Mouse (Mus musculus): Measurements from ENCODE around the gene Tmem131. TPM values are rescaled to one million over a fixed set of nuclear protein-coding genes. Genes with fewer than 3 reads are reported as not detected.

Tmem131 gene
- total and polyA plus RNA-seq, 3 experiments = 13.0 to 30.0 (median 28.1) TPM

- Histone ChIP-seq H3K4me1 (ENCODE audit: control insufficient read depth, insufficient read depth, low read length) (no peaks in the 10 kb centered on the region), H3K36me3 (ENCODE audit: control insufficient read depth, insufficient read depth, low read length) (no peaks in the 10 kb centered on the region), H3K27ac (no peak overlapping the region), H3K79me2 (replicated peaks; ENCODE audit: control insufficient read depth, insufficient read depth, low read length) (no peaks in the 10 kb centered on the region), H3K4me3 (no peak overlapping the region), H3K9ac (ENCODE audit: low read depth, low read length) (no peak overlapping the region), H3K27me3 (ENCODE audit: control insufficient read depth, insufficient read depth, low read length) (no peaks in the 10 kb centered on the region)
- TF ChIP-seq CTCF (IDR thresholded peaks at IDR 0.05) = no peak
- TF ChIP-seq POLR2A (IDR thresholded peaks at IDR 0.05; ENCODE audit: insufficient read depth, low read depth, low read length) = no peak
- no peak for TF ChIP-seq EP300 (IDR thresholded peaks at IDR 0.05; ENCODE audit: insufficient read depth, low read depth, low read length)
- no peak for DNase-seq
- intact Hi-C loops (cut with DNase I) = no loop called here
- WGBS = 42% methylated on average over 6 of the region's 6 CpGs
These were observed 189.4 kb downstream of the Tmem131 start for GRCm38 (mm10) chr1:36753932-36754675.

GRCm38 (mm10) chr1:36746452-36746851 is 197.0 kb downstream of the Tmem131 start:
- intact Hi-C loops (cut with DNase I) = no loop called here
- no peak for TF ChIP-seq EP300 (IDR thresholded peaks at IDR 0.05; ENCODE audit: insufficient read depth, low read depth, low read length)
- TF ChIP-seq CTCF (IDR thresholded peaks at IDR 0.05) = peak; percentile 59
- no peak for TF ChIP-seq POLR2A (IDR thresholded peaks at IDR 0.05; ENCODE audit: insufficient read depth, low read depth, low read length)
- Histone ChIP-seq H3K36me3 (ENCODE audit: control insufficient read depth, insufficient read depth, low read length) (no peaks in the 10 kb centered on the region), H3K79me2 (replicated peaks; ENCODE audit: control insufficient read depth, insufficient read depth, low read length) (no peaks in the 10 kb centered on the region), H3K27me3 (ENCODE audit: control insufficient read depth, insufficient read depth, low read length) (no peaks in the 10 kb centered on the region), H3K4me1 (ENCODE audit: control insufficient read depth, insufficient read depth, low read length) (no peaks in the 10 kb centered on the region; the same call in 1 of the 2 replicates), H3K4me3 (no peak overlapping the region), H3K27ac (no peak overlapping the region), H3K9ac (ENCODE audit: low read depth, low read length) (no peak overlapping the region)
- 45% methylated on average over 15 of the region's 15 CpGs for WGBS
- no peak for DNase-seq

GRCm38 (mm10) chr1:36745661-36746060 is 197.8 kb downstream of the Tmem131 start:
- intact Hi-C loops (cut with DNase I) = no loop called here
- 55% methylated on average over 4 of the region's 4 CpGs for WGBS
- no peaks in the 10 kb centered on the region for H3K27me3 ChIP-seq (ENCODE audit: control insufficient read depth, insufficient read depth, low read length)
- no peaks in the 10 kb centered on the region; the same call in 1 of the 2 replicates for H3K4me1 ChIP-seq (ENCODE audit: control insufficient read depth, insufficient read depth, low read length)
- H3K36me3 ChIP-seq (ENCODE audit: control insufficient read depth, insufficient read depth, low read length) = no peaks in the 10 kb centered on the region
- no peak for DNase-seq
- no peak for TF ChIP-seq CTCF (IDR thresholded peaks at IDR 0.05)
- no peak for TF ChIP-seq EP300 (IDR thresholded peaks at IDR 0.05; ENCODE audit: insufficient read depth, low read depth, low read length)
- TF ChIP-seq POLR2A (IDR thresholded peaks at IDR 0.05; ENCODE audit: insufficient read depth, low read depth, low read length) = no peak
- H3K4me3 ChIP-seq = no peak overlapping the region
- H3K27ac ChIP-seq = no peak overlapping the region
- H3K79me2 ChIP-seq (replicated peaks; ENCODE audit: control insufficient read depth, insufficient read depth, low read length) = no peaks in the 10 kb centered on the region
- no peak overlapping the region for H3K9ac ChIP-seq (ENCODE audit: low read depth, low read length)

GRCm38 (mm10) chr1:36744268-36744944 is 199.1 kb downstream of the Tmem131 start:
- Histone ChIP-seq H3K36me3 (ENCODE audit: control insufficient read depth, insufficient read depth, low read length) (no peaks in the 10 kb centered on the region), H3K4me3 (no peak overlapping the region), H3K27me3 (ENCODE audit: control insufficient read depth, insufficient read depth, low read length) (no peaks in the 10 kb centered on the region), H3K79me2 (replicated peaks; ENCODE audit: control insufficient read depth, insufficient read depth, low read length) (no peaks in the 10 kb centered on the region), H3K4me1 (ENCODE audit: control insufficient read depth, insufficient read depth, low read length) (no peaks in the 10 kb centered on the region; the same call in 1 of the 2 replicates), H3K27ac (no peak overlapping the region), H3K9ac (ENCODE audit: low read depth, low read length) (no peak overlapping the region)
- peak; percentile 48 to 68 for DNase-seq
- WGBS = 27% methylated on average over 17 of the region's 17 CpGs
- peak; percentile 81 for TF ChIP-seq CTCF (IDR thresholded peaks at IDR 0.05)
- no peak for TF ChIP-seq POLR2A (IDR thresholded peaks at IDR 0.05; ENCODE audit: insufficient read depth, low read depth, low read length)
- intact Hi-C loops (cut with DNase I) = no loop called here

GRCm38 (mm10) chr1:36743046-36743445 is 200.4 kb downstream of the Tmem131 start:
- Histone ChIP-seq H3K79me2 (replicated peaks; ENCODE audit: control insufficient read depth, insufficient read depth, low read length) (no peaks in the 10 kb centered on the region), H3K4me1 (ENCODE audit: control insufficient read depth, insufficient read depth, low read length) (no peaks in the 10 kb centered on the region; the same call in 1 of the 2 replicates), H3K36me3 (ENCODE audit: control insufficient read depth, insufficient read depth, low read length) (no peaks in the 10 kb centered on the region), H3K9ac (ENCODE audit: low read depth, low read length) (no peak overlapping the region), H3K27ac (no peak overlapping the region), H3K27me3 (ENCODE audit: control insufficient read depth, insufficient read depth, low read length) (no peaks in the 10 kb centered on the region), H3K4me3 (no peak overlapping the region)
- WGBS = 54% methylated on average over 9 of the region's 9 CpGs
- DNase-seq = no peak
- intact Hi-C loops (cut with DNase I) = no loop called here
- TF ChIP-seq CTCF (IDR thresholded peaks at IDR 0.05) (no peak), EP300 (IDR thresholded peaks at IDR 0.05; ENCODE audit: insufficient read depth, low read depth, low read length) (no peak), POLR2A (IDR thresholded peaks at IDR 0.05; ENCODE audit: insufficient read depth, low read depth, low read length) (no peak)

Other genes with a start within 250 kb of the Tmem131 start
- gene 4933424G06Rik, start 233.5 kb downstream of the Tmem131 start, total RNA-seq (2021) = not detected
- not detected in 2 replicates for gene 4933424G06Rik, start 233.5 kb downstream of the Tmem131 start, polyA plus RNA-seq (2012; rRNA removed)
- 10 to 100 TPM; 89.8 to 98.1 TPM for gene Actr1b, start 229.2 kb downstream of the Tmem131 start, total RNA-seq (2021)
- gene Actr1b, start 229.2 kb downstream of the Tmem131 start, polyA plus RNA-seq (2012; rRNA removed) = 94.8 and 122 TPM in 2 replicates
- under 1 TPM; 0.32 to 0.34 TPM for gene Zap70, start 181.9 kb downstream of the Tmem131 start, total RNA-seq (2021)
- 0.47 TPM in 2 replicates for gene Zap70, start 181.9 kb downstream of the Tmem131 start, polyA plus RNA-seq (2012; rRNA removed)
- gene Vwa3b, start 82.9 kb upstream of the Tmem131 start, total RNA-seq (2021) = 1 to 10 TPM in 1 of 2 experiments, under 1 TPM in 1; 0.13 to 1.0 TPM
- gene Vwa3b, start 82.9 kb upstream of the Tmem131 start, polyA plus RNA-seq (2012; rRNA removed) = 0.35 and 0.43 TPM in 2 replicates